Mouse (Mus musculus): ENCODE results near the gene Ergic1. TPM values are rescaled to one million over a fixed set of nuclear protein-coding genes. Genes with fewer than 3 reads are reported as not detected.
A peak's percentile ranks its signal among the peaks of the same experiment; 100 is the strongest.

The Ergic1 gene
- polyA plus RNA-seq, 1 experiment from 2014 or later: 121 TPM

DNA sequence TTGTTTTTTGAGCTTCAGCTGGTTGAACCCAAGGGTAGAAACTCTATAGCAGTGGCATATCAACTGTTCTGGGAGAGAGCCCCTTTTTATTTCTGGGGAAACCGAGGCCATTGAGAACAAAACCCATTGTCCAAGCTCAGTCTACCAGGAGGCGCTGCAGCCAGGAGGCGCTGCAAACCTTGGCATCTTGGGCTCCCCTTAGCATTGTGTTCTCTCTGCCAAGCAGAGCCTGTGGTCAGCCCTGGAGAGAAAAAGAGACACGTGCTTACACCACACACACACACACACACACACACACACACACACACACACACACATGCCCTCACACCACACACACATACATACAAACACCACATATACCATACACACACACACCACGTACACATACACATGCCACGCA, 59.0 kb downstream of the Ergic1 start:
- Histone ChIP-seq H3K4me2 (no peak overlapping the region), H3K4me1 (no peaks in the 10 kb centered on the region), H3K4me3 (no peak overlapping the region), H3K9ac (no peak overlapping the region), H3K36me3 (peaks cover 74% of the 10 kb centered on the region), H3K27me3 (no peaks in the 10 kb centered on the region), H3K9me3 (no peaks in the 10 kb centered on the region), H3K27ac (no peak overlapping the region)
- WGBS: 94% methylated on average over 6 of the region's 6 CpGs
- ATAC-seq (ENCODE audit: insufficient number of reproducible peaks, insufficient read depth, low FRiP score, low TSS enrichment, low read depth): no peak

DNA sequence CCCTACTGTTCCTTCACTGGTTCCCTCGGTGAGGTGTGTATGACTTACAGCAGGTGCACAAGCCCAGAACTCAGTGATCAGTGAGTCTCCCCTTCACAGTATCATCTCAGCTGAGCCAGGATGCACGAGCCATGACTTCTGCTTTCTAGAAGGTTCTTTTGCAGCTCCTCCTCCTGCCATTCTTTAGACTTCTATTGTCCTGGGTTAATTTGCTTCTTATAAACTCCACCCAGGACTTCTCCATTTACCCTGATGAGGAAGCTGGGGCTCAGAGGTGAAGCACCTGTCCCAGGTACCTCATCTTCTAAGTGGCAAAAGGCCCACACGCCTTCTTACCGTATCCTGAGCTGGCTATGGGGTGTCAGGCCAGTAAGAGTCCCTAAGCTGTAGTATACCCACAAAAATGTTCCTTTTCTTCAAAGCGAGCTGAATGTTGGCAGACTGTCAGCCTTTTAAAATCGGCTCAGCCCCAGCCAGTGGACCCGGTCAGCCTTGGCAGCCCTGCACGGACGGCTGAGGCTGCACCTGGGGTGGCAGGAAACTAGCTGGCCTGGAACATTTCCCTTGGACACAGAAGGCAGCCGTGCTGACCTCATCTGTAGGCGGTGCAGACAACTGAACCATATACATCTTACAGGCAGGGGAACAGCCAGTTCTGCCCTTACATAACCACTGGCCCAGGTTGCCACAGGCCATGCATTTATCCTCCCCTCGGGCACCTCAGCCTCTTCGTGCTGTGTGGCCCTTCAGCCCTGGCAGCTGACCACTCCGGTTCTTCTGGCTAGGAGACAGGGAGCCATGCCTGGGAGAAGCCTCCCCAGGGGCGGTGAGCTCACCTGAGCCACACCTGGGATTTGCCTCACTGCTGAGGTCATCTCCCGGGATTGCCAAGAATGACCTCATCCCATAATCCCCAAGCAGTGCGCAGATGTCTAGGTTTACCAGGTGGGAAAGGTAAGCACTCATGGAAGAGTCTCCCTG, 59.8 kb downstream of the Ergic1 start:
- Histone ChIP-seq H3K9me3 (no peaks in the 10 kb centered on the region), H3K4me2 (no peak overlapping the region), H3K36me3 (peaks cover 76% of the 10 kb centered on the region), H3K9ac (no peak overlapping the region), H3K27me3 (no peaks in the 10 kb centered on the region), H3K27ac (no peak overlapping the region), H3K4me3 (no peak overlapping the region), H3K4me1 (no peaks in the 10 kb centered on the region)
- WGBS: 82% methylated on average over 17 of the region's 17 CpGs
- no peak for ATAC-seq (ENCODE audit: insufficient number of reproducible peaks, insufficient read depth, low FRiP score, low TSS enrichment, low read depth)

- H3K36me3 ChIP-seq: peaks cover 76% of the 10 kb centered on the region
- no peak overlapping the region for H3K27ac ChIP-seq
- no peaks in the 10 kb centered on the region for H3K4me1 ChIP-seq
- no peak for ATAC-seq (ENCODE audit: insufficient number of reproducible peaks, insufficient read depth, low FRiP score, low TSS enrichment, low read depth)
- H3K9ac ChIP-seq: no peak overlapping the region
- H3K27me3 ChIP-seq: no peaks in the 10 kb centered on the region
- 88% methylated on average over 5 of the region's 5 CpGs for WGBS
- no peak overlapping the region for H3K4me3 ChIP-seq
- no peak overlapping the region for H3K4me2 ChIP-seq
- H3K9me3 ChIP-seq: no peaks in the 10 kb centered on the region
Observed at GRCm38 (mm10) chr17:26621912-26622311, 60.6 kb downstream of the Ergic1 start.

GRCm38 (mm10) chr17:26623991-26624390, 62.7 kb downstream of the Ergic1 start:
- Histone ChIP-seq H3K27ac (no peak overlapping the region), H3K4me1 (no peaks in the 10 kb centered on the region), H3K4me3 (no peak overlapping the region), H3K4me2 (no peak overlapping the region), H3K27me3 (no peaks in the 10 kb centered on the region), H3K9me3 (no peaks in the 10 kb centered on the region), H3K36me3 (peaks cover 78% of the 10 kb centered on the region), H3K9ac (no peak overlapping the region)
- no peak for ATAC-seq (ENCODE audit: insufficient number of reproducible peaks, insufficient read depth, low FRiP score, low TSS enrichment, low read depth)
- 86% methylated on average over 6 of the region's 6 CpGs for WGBS

DNA sequence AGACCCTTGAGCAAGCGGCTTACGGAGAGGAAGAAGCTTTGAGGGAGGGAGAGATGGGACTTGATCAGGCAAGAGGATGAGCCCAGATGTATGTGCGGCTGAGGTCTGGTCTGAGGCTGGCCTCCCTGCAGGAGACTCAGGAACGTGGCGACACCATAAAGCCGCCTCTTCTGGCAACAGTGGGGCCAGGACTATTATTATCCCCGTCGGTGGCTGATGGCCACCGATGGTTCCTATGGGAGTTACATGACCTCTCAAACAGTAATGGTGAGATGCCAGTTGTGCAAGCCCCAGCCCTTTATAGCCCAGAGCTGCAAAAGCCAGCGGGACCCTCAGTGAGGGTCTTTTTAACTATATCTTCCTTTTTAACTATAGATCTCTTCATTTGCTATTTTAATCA, 63.7 kb downstream of the Ergic1 start:
- no peak for ATAC-seq (ENCODE audit: insufficient number of reproducible peaks, insufficient read depth, low FRiP score, low TSS enrichment, low read depth)
- H3K4me3 ChIP-seq: no peak overlapping the region
- 94% methylated on average over 10 of the region's 10 CpGs for WGBS

GRCm38 (mm10) chr17:26625521-26626010, 64.3 kb downstream of the Ergic1 start:
- Histone ChIP-seq H3K9me3 (no peaks in the 10 kb centered on the region), H3K27me3 (no peaks in the 10 kb centered on the region), H3K9ac (no peak overlapping the region), H3K4me3 (no peak overlapping the region), H3K36me3 (peaks cover 86% of the 10 kb centered on the region), H3K27ac (no peak overlapping the region), H3K4me2 (no peak overlapping the region), H3K4me1 (no peaks in the 10 kb centered on the region)
- WGBS: 95% methylated on average over 2 of the region's 2 CpGs
- ATAC-seq (ENCODE audit: insufficient number of reproducible peaks, insufficient read depth, low FRiP score, low TSS enrichment, low read depth): no peak

More for the DNA sequence above, 63.7 kb downstream of the Ergic1 start:
- H3K27me3 ChIP-seq: no peaks in the 10 kb centered on the region
- H3K27ac ChIP-seq: no peak overlapping the region
- no peak overlapping the region for H3K9ac ChIP-seq
- no peak overlapping the region for H3K4me2 ChIP-seq
- H3K4me1 ChIP-seq: no peaks in the 10 kb centered on the region
- peaks cover 81% of the 10 kb centered on the region for H3K36me3 ChIP-seq
- H3K9me3 ChIP-seq: no peaks in the 10 kb centered on the region

- ATAC-seq (ENCODE audit: insufficient number of reproducible peaks, insufficient read depth, low FRiP score, low TSS enrichment, low read depth): no peak
- no peak overlapping the region for H3K9ac ChIP-seq
- H3K36me3 ChIP-seq: peaks cover 98% of the 10 kb centered on the region
- WGBS: 86% methylated on average over 6 of the region's 6 CpGs
- H3K4me3 ChIP-seq: no peak overlapping the region
- no peak overlapping the region for H3K4me2 ChIP-seq
- H3K4me1 ChIP-seq: no peaks in the 10 kb centered on the region
- no peaks in the 10 kb centered on the region for H3K9me3 ChIP-seq
- H3K27ac ChIP-seq: no peak overlapping the region
- no peaks in the 10 kb centered on the region for H3K27me3 ChIP-seq
Observed at GRCm38 (mm10) chr17:26628479-26628878, 67.2 kb downstream of the Ergic1 start.

DNA sequence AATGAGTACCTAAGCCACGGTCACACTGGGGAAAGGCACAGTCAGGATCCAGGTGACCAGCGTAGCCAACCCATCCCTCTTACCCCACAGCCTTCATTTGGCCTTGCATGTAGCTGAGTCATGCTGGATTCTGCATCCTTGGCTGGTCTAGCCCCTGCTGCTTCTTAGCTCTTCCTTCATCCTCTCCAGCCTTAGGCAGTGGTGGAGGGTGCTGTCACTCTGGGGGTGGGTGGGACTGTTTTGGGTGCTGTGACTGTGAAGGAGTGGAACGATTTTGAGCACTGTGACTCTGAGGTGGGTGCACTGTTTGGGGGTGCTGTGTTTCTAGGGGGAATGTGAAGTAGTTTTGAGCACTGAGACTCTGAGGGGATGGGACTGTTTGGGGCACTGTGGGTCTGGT, 67.6 kb downstream of the Ergic1 start:
- no peaks in the 10 kb centered on the region for H3K4me1 ChIP-seq
- 93% methylated on average over 3 of the region's 3 CpGs for WGBS
- no peak for ATAC-seq (ENCODE audit: insufficient number of reproducible peaks, insufficient read depth, low FRiP score, low TSS enrichment, low read depth)
- no peak overlapping the region for H3K4me2 ChIP-seq
- H3K9ac ChIP-seq: no peak overlapping the region
- no peaks in the 10 kb centered on the region for H3K27me3 ChIP-seq
- no peaks in the 10 kb centered on the region for H3K9me3 ChIP-seq
- peaks cover 98% of the 10 kb centered on the region for H3K36me3 ChIP-seq
- H3K27ac ChIP-seq: no peak overlapping the region
- H3K4me3 ChIP-seq: no peak overlapping the region

DNA sequence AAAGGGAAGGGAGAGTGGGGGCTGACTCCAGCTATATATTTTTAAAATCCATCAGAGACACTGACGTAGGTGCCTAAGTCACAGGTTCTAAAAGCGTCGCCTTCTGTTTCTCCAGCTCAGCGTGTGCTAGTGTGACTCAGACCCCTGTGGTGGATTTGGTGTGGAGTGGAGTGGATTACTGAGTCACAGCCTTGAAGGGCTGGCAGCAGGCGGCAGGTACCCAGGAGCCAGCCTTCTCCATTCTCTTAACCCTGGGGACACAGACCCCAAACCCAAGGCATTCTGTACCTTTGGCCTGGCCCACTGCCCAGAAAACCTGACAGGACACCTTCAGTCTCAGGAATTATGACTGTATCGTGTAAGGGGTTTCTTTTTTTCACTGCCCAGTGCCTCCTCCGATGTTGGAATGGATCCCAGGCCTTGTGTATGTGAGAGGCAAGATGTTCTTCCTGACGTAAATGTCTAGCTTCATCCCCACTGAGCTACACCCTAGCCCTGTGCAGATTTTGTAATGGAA, 70.6 kb downstream of the Ergic1 start:
- peaks cover 99% of the 10 kb centered on the region for H3K36me3 ChIP-seq
- no peaks in the 10 kb centered on the region for H3K4me1 ChIP-seq
- no peak for ATAC-seq (ENCODE audit: insufficient number of reproducible peaks, insufficient read depth, low FRiP score, low TSS enrichment, low read depth)

GRCm38 (mm10) chr17:26633186-26633585, 71.9 kb downstream of the Ergic1 start:
- H3K4me3 ChIP-seq: no peak overlapping the region
- H3K9ac ChIP-seq: 0 out of 2 replicates have a peak overlapping the region, but pooled peaks have one; percentile 11
- no peak overlapping the region for H3K4me2 ChIP-seq
- H3K36me3 ChIP-seq: peaks cover 91% of the 10 kb centered on the region
- ATAC-seq (ENCODE audit: insufficient number of reproducible peaks, insufficient read depth, low FRiP score, low TSS enrichment, low read depth): no peak
- WGBS: 92% methylated on average over 9 of the region's 9 CpGs
- H3K27ac ChIP-seq: no peak overlapping the region
- H3K4me1 ChIP-seq: no peaks in the 10 kb centered on the region
- no peaks in the 10 kb centered on the region for H3K9me3 ChIP-seq
- H3K27me3 ChIP-seq: no peaks in the 10 kb centered on the region

More for the DNA sequence above, 70.6 kb downstream of the Ergic1 start:
- Histone ChIP-seq H3K9me3 (no peaks in the 10 kb centered on the region), H3K4me2 (no peak overlapping the region), H3K4me3 (no peak overlapping the region), H3K27me3 (no peaks in the 10 kb centered on the region), H3K27ac (no peak overlapping the region), H3K9ac (no peak overlapping the region)
- WGBS: 90% methylated on average over 8 of the region's 8 CpGs

- 97% methylated on average over 9 of the region's 9 CpGs for WGBS
- H3K27me3 ChIP-seq: no peaks in the 10 kb centered on the region
- H3K27ac ChIP-seq: no peak overlapping the region
- H3K9ac ChIP-seq: 0 out of 2 replicates have a peak overlapping the region, but pooled peaks have one; percentile 11
- H3K4me2 ChIP-seq: no peak overlapping the region
- peaks cover 90% of the 10 kb centered on the region for H3K36me3 ChIP-seq
- no peaks in the 10 kb centered on the region for H3K4me1 ChIP-seq
- no peak for ATAC-seq (ENCODE audit: insufficient number of reproducible peaks, insufficient read depth, low FRiP score, low TSS enrichment, low read depth)
- no peak overlapping the region for H3K4me3 ChIP-seq
- no peaks in the 10 kb centered on the region for H3K9me3 ChIP-seq
Observed at GRCm38 (mm10) chr17:26633926-26634325, 72.6 kb downstream of the Ergic1 start.

GRCm38 (mm10) chr17:26634539-26634938, 73.2 kb downstream of the Ergic1 start:
- Histone ChIP-seq H3K36me3 (peaks cover 90% of the 10 kb centered on the region), H3K4me3 (no peak overlapping the region), H3K27ac (no peak overlapping the region), H3K4me1 (no peaks in the 10 kb centered on the region), H3K27me3 (no peaks in the 10 kb centered on the region), H3K9ac (no peak overlapping the region), H3K4me2 (no peak overlapping the region), H3K9me3 (no peaks in the 10 kb centered on the region)
- WGBS: 88% methylated on average over 7 of the region's 7 CpGs
- no peak for ATAC-seq (ENCODE audit: insufficient number of reproducible peaks, insufficient read depth, low FRiP score, low TSS enrichment, low read depth)
